Mouse (Mus musculus): ENCODE measurements around the gene Zmiz1. TPM values are rescaled to one million over a fixed set of nuclear protein-coding genes. Genes with fewer than 3 reads are reported as not detected.
A peak's percentile ranks its signal among the peaks of the same experiment; 100 is the strongest.

Gene Zmiz1
- total and polyA plus RNA-seq, 2 experiments from 2014 or later: 38.0 to 75.6 TPM

DNA sequence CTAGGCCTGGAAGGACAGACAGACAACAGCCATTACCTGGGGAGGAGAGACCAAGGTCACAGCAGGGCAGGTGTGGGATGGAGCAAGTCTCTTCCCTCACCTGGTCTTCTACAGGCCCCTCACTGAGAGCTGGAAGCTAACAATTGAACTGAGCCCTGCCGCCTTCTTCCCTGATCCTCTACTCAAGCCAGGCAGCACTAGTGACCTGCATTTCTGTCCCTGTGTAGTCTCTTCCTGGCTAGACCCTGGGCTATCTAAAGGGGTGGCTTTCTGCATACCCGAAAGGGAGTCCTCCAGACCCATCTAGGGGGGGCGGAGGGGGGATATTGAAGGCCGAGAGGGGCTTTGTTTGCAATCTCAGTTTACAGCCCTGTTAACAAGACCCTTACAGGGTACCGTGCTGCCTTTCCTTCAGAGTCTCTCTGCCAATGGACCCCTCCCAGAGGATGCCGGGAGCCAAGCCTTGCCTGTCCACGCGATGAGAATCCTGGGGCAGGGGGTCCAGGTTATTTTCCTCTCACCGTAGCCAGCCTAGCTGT is 152.2 kb downstream of the Zmiz1 start:
- no peak for ATAC-seq
- Histone ChIP-seq H3K4me2 (ENCODE audit: low read depth) (peak overlapping the region; percentile 99), H3K4me3 (ENCODE audit: low read depth, low read length) (peak overlapping the region; percentile 27), H3K9ac (peak overlapping the region; percentile 45), H3K9me3 (ENCODE audit: low read length) (no peaks in the 10 kb centered on the region), H3K27me3 (ENCODE audit: insufficient read depth, low read length) (no peaks in the 10 kb centered on the region), H3K36me3 (ENCODE audit: insufficient read depth) (no peaks in the 10 kb centered on the region), H3K4me1 (ENCODE audit: insufficient read depth) (peaks cover 34% of the 10 kb centered on the region), H3K27ac (ENCODE audit: low read depth, low read length) (0 out of 2 replicates have a peak overlapping the region, but pooled peaks have one; percentile 29)
- WGBS: 17% methylated on average over 9 of the region's 9 CpGs
- TF ChIP-seq CTCF (IDR thresholded peaks at IDR 0.05; ENCODE audit: low read depth): no peak
- DNase-seq: no peak

GRCm38 (mm10) chr14:25611815-25612698 is 153.1 kb downstream of the Zmiz1 start:
- H3K27me3 ChIP-seq (ENCODE audit: insufficient read depth, low read length): no peaks in the 10 kb centered on the region
- no peaks in the 10 kb centered on the region for H3K36me3 ChIP-seq (ENCODE audit: insufficient read depth)
- H3K4me1 ChIP-seq (ENCODE audit: insufficient read depth): peaks cover 29% of the 10 kb centered on the region
- peak overlapping the region; percentile 45; the same call in 1 of the 2 replicates for H3K9ac ChIP-seq
- no peak for ATAC-seq
- TF ChIP-seq CTCF (IDR thresholded peaks at IDR 0.05; ENCODE audit: low read depth): no peak
- H3K27ac ChIP-seq (ENCODE audit: low read depth, low read length): no peak overlapping the region
- DNase-seq: no peak
- H3K9me3 ChIP-seq (ENCODE audit: low read length): no peaks in the 10 kb centered on the region
- WGBS: 73% methylated on average over 10 of the region's 10 CpGs
- H3K4me2 ChIP-seq (ENCODE audit: low read depth): peak overlapping the region; percentile 99; the same call in 1 of the 2 replicates
- H3K4me3 ChIP-seq (ENCODE audit: low read depth, low read length): no peak overlapping the region

GRCm38 (mm10) chr14:25613942-25614575 is 155.1 kb downstream of the Zmiz1 start:
- no peaks in the 10 kb centered on the region for H3K27me3 ChIP-seq (ENCODE audit: insufficient read depth, low read length)
- no peak for TF ChIP-seq CTCF (IDR thresholded peaks at IDR 0.05; ENCODE audit: low read depth)
- no peaks in the 10 kb centered on the region for H3K9me3 ChIP-seq (ENCODE audit: low read length)
- no peak overlapping the region for H3K9ac ChIP-seq
- ATAC-seq (no peak), DNase-seq (no peak)
- no peak overlapping the region for H3K4me3 ChIP-seq (ENCODE audit: low read depth, low read length)
- H3K36me3 ChIP-seq (ENCODE audit: insufficient read depth): 0 out of 2 replicates have a peak, but pooled peaks cover 3% of the 10 kb centered on the region
- H3K4me2 ChIP-seq (ENCODE audit: low read depth): no peak overlapping the region
- 86% methylated on average over 8 of the region's 8 CpGs for whole genome bisulfite sequencing
- no peak overlapping the region for H3K27ac ChIP-seq (ENCODE audit: low read depth, low read length)
- H3K4me1 ChIP-seq (ENCODE audit: insufficient read depth): peaks cover 29% of the 10 kb centered on the region

DNA sequence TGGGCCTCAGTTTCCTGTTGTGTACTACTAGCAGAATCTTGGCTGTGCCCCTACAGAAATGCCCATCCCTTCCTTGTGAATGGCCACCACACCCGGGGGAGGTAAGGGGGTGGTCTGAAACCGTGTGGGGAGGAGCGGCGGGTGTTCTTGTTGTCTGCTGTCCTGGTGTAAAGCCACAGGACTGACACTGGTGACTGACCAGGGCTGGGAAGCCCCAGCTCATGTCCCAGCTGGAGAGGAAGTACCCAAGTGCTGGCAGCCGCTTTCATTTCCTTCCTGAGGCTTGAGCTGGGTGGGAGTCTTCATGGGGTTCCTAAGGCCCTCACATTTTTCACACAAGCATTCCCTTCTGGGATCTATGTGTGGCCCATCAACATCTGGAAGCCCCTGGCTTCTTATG is 155.7 kb downstream of the Zmiz1 start:
- no peaks in the 10 kb centered on the region for H3K27me3 ChIP-seq (ENCODE audit: insufficient read depth, low read length)
- no peak for TF ChIP-seq CTCF (IDR thresholded peaks at IDR 0.05; ENCODE audit: low read depth)
- no peak overlapping the region for H3K27ac ChIP-seq (ENCODE audit: low read depth, low read length)
- H3K36me3 ChIP-seq (ENCODE audit: insufficient read depth): 0 out of 2 replicates have a peak, but pooled peaks cover 3% of the 10 kb centered on the region
- 60% methylated on average over 5 of the region's 5 CpGs for WGBS
- no peak overlapping the region for H3K9ac ChIP-seq
- DNase-seq (no peak), ATAC-seq (no peak)
- peaks cover 31% of the 10 kb centered on the region for H3K4me1 ChIP-seq (ENCODE audit: insufficient read depth)
- no peak overlapping the region for H3K4me3 ChIP-seq (ENCODE audit: low read depth, low read length)
- no peak overlapping the region for H3K4me2 ChIP-seq (ENCODE audit: low read depth)
- no peaks in the 10 kb centered on the region for H3K9me3 ChIP-seq (ENCODE audit: low read length)

- no peaks in the 10 kb centered on the region for H3K27me3 ChIP-seq (ENCODE audit: insufficient read depth, low read length)
- no peak overlapping the region for H3K4me2 ChIP-seq (ENCODE audit: low read depth)
- ATAC-seq (no peak), DNase-seq (no peak)
- 0 out of 2 replicates have a peak, but pooled peaks cover 3% of the 10 kb centered on the region for H3K36me3 ChIP-seq (ENCODE audit: insufficient read depth)
- H3K27ac ChIP-seq (ENCODE audit: low read depth, low read length): no peak overlapping the region
- H3K4me1 ChIP-seq (ENCODE audit: insufficient read depth): peaks cover 23% of the 10 kb centered on the region
- no peak overlapping the region for H3K4me3 ChIP-seq (ENCODE audit: low read depth, low read length)
- H3K9ac ChIP-seq: no peak overlapping the region
- 83% methylated on average over 8 of the region's 8 CpGs for WGBS
- TF ChIP-seq CTCF (IDR thresholded peaks at IDR 0.05; ENCODE audit: low read depth): no peak
- H3K9me3 ChIP-seq (ENCODE audit: low read length): no peaks in the 10 kb centered on the region
Measured at GRCm38 (mm10) chr14:25615602-25616001, 156.6 kb downstream of the Zmiz1 start.

GRCm38 (mm10) chr14:25616009-25616723 is 157.2 kb downstream of the Zmiz1 start:
- Histone ChIP-seq H3K27me3 (ENCODE audit: insufficient read depth, low read length) (no peaks in the 10 kb centered on the region), H3K27ac (ENCODE audit: low read depth, low read length) (no peak overlapping the region), H3K9ac (no peak overlapping the region), H3K36me3 (ENCODE audit: insufficient read depth) (0 out of 2 replicates have a peak, but pooled peaks cover 3% of the 10 kb centered on the region), H3K4me2 (ENCODE audit: low read depth) (no peak overlapping the region), H3K9me3 (ENCODE audit: low read length) (no peaks in the 10 kb centered on the region), H3K4me1 (ENCODE audit: insufficient read depth) (peaks cover 18% of the 10 kb centered on the region), H3K4me3 (ENCODE audit: low read depth, low read length) (no peak overlapping the region)
- DNase-seq (no peak), ATAC-seq (no peak)
- TF ChIP-seq CTCF (IDR thresholded peaks at IDR 0.05; ENCODE audit: low read depth): no peak
- 82% methylated on average over 15 of the region's 15 CpGs for WGBS
